Mouse (Mus musculus): ENCODE data around the gene Slc22a14. TPM values are rescaled to one million over a fixed set of nuclear protein-coding genes. Genes with fewer than 3 reads are reported as not detected.

Gene Slc22a14
- polyA plus RNA-seq, 1 experiment from 2014 or later, result not detected

GRCm38 (mm10) chr9:119138836-119139235 is 226.5 kb downstream of the Slc22a14 start:
- H3K9me3 ChIP-seq (ENCODE audit: control insufficient read depth, low read length), result no peaks in the 10 kb centered on the region
- ATAC-seq (ENCODE audit: insufficient number of reproducible peaks, insufficient read depth, low FRiP score, low read depth), result no peak
- H3K27ac ChIP-seq (replicated peaks in 1 of 2; ENCODE audit: control insufficient read depth in 1 of 2, insufficient read depth in 1 of 2, low read depth in 2 of 2, low read length in 2 of 2), result no peak overlapping the region
- H3K9ac ChIP-seq (ENCODE audit: low read length), result no peak overlapping the region
- no peaks in the 10 kb centered on the region for H3K36me3 ChIP-seq (ENCODE audit: control insufficient read depth, insufficient read depth, low read length)
- no peak overlapping the region for H3K4me2 ChIP-seq (ENCODE audit: low read length)
- no peaks in the 10 kb centered on the region for H3K27me3 ChIP-seq (ENCODE audit: control insufficient read depth, insufficient read depth, low read length)
- no peak overlapping the region for H3K4me3 ChIP-seq (ENCODE audit: control insufficient read depth in 1 of 2, insufficient read depth in 1 of 2, low read depth in 1 of 2, low read length in 2 of 2)
- H3K4me1 ChIP-seq (ENCODE audit: control insufficient read depth in 2 of 2, insufficient read depth in 2 of 2, low read length in 2 of 2), result peaks cover 0 to 6% of the 10 kb centered on the region in 2 experiments; a peak in 1 of 4 replicates
- WGBS, result 94% methylated on average over 2 of the region's 2 CpGs

DNA sequence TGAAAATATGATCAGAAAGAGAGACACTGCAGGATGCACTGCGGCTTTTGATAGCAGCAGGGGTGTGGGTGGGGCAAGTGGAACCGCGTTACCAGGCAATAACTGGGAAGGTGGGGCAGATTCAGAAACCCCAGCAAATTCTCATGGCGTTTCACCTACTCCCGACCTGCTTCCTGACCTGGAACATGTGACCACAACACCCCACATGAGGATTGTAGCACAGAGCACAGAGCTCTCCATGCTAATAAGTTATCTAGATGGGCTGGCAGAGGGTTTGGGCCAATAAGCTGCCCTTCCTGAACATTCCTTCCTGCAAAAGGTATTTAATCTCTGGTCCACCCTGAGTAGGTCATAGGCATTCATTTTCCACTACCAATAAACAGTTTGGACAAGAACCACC is 234.7 kb downstream of the Slc22a14 start:
- no peak for ATAC-seq (ENCODE audit: insufficient number of reproducible peaks, insufficient read depth, low FRiP score, low read depth)
- H3K9ac ChIP-seq (ENCODE audit: low read length), result no peak overlapping the region
- H3K9me3 ChIP-seq (ENCODE audit: control insufficient read depth, low read length), result no peaks in the 10 kb centered on the region
- H3K4me2 ChIP-seq (ENCODE audit: low read length), result no peak overlapping the region
- no peaks in the 10 kb centered on the region for H3K4me1 ChIP-seq (ENCODE audit: control insufficient read depth in 2 of 2, insufficient read depth in 2 of 2, low read length in 2 of 2)
- H3K27me3 ChIP-seq (ENCODE audit: control insufficient read depth, insufficient read depth, low read length), result no peaks in the 10 kb centered on the region
- H3K27ac ChIP-seq (replicated peaks in 1 of 2; ENCODE audit: control insufficient read depth in 1 of 2, insufficient read depth in 1 of 2, low read depth in 2 of 2, low read length in 2 of 2), result no peak overlapping the region
- H3K4me3 ChIP-seq (ENCODE audit: control insufficient read depth in 1 of 2, insufficient read depth in 1 of 2, low read depth in 1 of 2, low read length in 2 of 2), result no peak overlapping the region
- H3K36me3 ChIP-seq (ENCODE audit: control insufficient read depth, insufficient read depth, low read length), result no peaks in the 10 kb centered on the region
- 56% methylated on average over 5 of the region's 5 CpGs for WGBS

GRCm38 (mm10) chr9:119128436-119129181 is 236.7 kb downstream of the Slc22a14 start:
- ATAC-seq (ENCODE audit: insufficient number of reproducible peaks, insufficient read depth, low FRiP score, low read depth), result no peak
- H3K4me3 ChIP-seq (ENCODE audit: control insufficient read depth in 1 of 2, insufficient read depth in 1 of 2, low read depth in 1 of 2, low read length in 2 of 2), result no peak overlapping the region
- no peak overlapping the region for H3K4me2 ChIP-seq (ENCODE audit: low read length)
- H3K27ac ChIP-seq (replicated peaks in 1 of 2; ENCODE audit: control insufficient read depth in 1 of 2, insufficient read depth in 1 of 2, low read depth in 2 of 2, low read length in 2 of 2), result no peak overlapping the region
- no peaks in the 10 kb centered on the region for H3K4me1 ChIP-seq (ENCODE audit: control insufficient read depth in 2 of 2, insufficient read depth in 2 of 2, low read length in 2 of 2)
- 75% methylated on average over 12 of the region's 12 CpGs for WGBS
- H3K36me3 ChIP-seq (ENCODE audit: control insufficient read depth, insufficient read depth, low read length), result no peaks in the 10 kb centered on the region
- no peaks in the 10 kb centered on the region for H3K27me3 ChIP-seq (ENCODE audit: control insufficient read depth, insufficient read depth, low read length)
- H3K9me3 ChIP-seq (ENCODE audit: control insufficient read depth, low read length), result no peaks in the 10 kb centered on the region
- no peak overlapping the region for H3K9ac ChIP-seq (ENCODE audit: low read length)

DNA sequence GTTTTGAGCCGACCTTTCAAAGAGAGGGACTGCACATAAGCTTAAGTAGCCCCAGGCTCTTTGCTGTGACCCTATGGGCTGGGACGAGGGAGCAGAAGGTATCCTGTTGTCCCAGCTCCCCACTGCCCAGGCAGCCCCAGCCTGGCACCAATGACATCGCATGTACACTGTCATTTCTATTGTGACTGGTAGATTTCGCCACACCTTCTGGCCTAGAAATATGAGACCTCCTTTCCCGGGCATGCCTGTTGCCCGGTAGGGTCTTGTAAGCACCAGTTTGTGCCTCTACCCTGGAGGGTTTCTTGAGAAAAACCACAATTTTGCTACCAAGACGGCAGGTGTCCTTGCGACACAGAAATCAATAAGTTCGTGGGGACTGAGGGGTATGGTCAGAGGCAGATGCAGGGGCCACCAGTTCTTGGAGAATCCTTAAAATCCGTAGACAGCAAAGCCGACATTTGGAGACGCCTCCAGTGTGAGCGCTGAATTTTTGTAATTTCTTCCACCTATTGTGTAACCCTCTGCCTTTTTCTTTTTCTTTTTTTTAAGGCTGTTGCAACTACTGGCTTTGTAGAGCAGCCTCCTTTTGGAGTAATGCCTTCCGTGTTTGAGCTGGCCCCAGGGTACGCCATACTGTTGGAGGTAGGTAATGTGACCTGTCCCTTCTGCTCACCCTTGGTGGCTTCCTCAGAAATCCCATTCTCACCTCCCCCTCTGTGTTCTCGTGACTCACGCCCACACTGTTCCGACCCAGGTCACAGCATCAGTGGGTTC is 242.6 kb downstream of the Slc22a14 start:
- Histone ChIP-seq H3K27ac (replicated peaks in 1 of 2; ENCODE audit: control insufficient read depth in 1 of 2, insufficient read depth in 1 of 2, low read depth in 2 of 2, low read length in 2 of 2) (no peak overlapping the region), H3K4me3 (ENCODE audit: control insufficient read depth in 1 of 2, insufficient read depth in 1 of 2, low read depth in 1 of 2, low read length in 2 of 2) (no peak overlapping the region), H3K4me2 (ENCODE audit: low read length) (no peak overlapping the region), H3K36me3 (ENCODE audit: control insufficient read depth, insufficient read depth, low read length) (no peaks in the 10 kb centered on the region), H3K9ac (ENCODE audit: low read length) (no peak overlapping the region), H3K9me3 (ENCODE audit: control insufficient read depth, low read length) (no peaks in the 10 kb centered on the region), H3K27me3 (ENCODE audit: control insufficient read depth, insufficient read depth, low read length) (no peaks in the 10 kb centered on the region), H3K4me1 (ENCODE audit: control insufficient read depth in 2 of 2, insufficient read depth in 2 of 2, low read length in 2 of 2) (no peaks in the 10 kb centered on the region)
- ATAC-seq (ENCODE audit: insufficient number of reproducible peaks, insufficient read depth, low FRiP score, low read depth), result no peak
- 80% methylated on average over 18 of the region's 18 CpGs for WGBS

DNA sequence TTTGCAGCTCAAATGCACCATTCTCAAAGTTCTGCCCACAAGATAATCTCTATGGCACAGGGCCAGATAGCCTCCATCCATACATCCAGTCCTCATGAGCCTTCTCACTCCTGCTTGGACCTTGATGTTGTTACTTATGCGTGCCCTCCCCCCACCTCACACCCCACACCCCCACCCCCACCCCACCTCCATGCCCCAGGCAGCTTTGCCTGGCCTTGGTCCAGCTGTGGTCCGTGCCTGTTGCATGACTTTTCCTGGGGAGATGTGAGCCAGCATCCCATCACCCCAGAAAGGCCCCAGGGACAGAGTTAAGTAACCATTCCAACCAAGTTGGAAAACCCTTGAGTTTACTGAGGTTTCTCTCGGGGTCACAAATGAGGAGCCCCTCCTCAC is 245.2 kb downstream of the Slc22a14 start:
- Histone ChIP-seq H3K36me3 (ENCODE audit: control insufficient read depth, insufficient read depth, low read length) (no peaks in the 10 kb centered on the region), H3K4me2 (ENCODE audit: low read length) (no peak overlapping the region), H3K9ac (ENCODE audit: low read length) (no peak overlapping the region), H3K27me3 (ENCODE audit: control insufficient read depth, insufficient read depth, low read length) (no peaks in the 10 kb centered on the region), H3K4me3 (ENCODE audit: control insufficient read depth in 1 of 2, insufficient read depth in 1 of 2, low read depth in 1 of 2, low read length in 2 of 2) (no peak overlapping the region), H3K4me1 (ENCODE audit: control insufficient read depth in 2 of 2, insufficient read depth in 2 of 2, low read length in 2 of 2) (no peaks in the 10 kb centered on the region), H3K9me3 (ENCODE audit: control insufficient read depth, low read length) (no peaks in the 10 kb centered on the region), H3K27ac (replicated peaks in 1 of 2; ENCODE audit: control insufficient read depth in 1 of 2, insufficient read depth in 1 of 2, low read depth in 2 of 2, low read length in 2 of 2) (no peak overlapping the region)
- 52% methylated on average over 3 of the region's 3 CpGs for WGBS
- ATAC-seq (ENCODE audit: insufficient number of reproducible peaks, insufficient read depth, low FRiP score, low read depth), result no peak

Other genes with a start within 250 kb of the Slc22a14 start
- 0.32 and 1.00 TPM in 2 replicates for gene Acaa1b, start 208.5 kb downstream of the Slc22a14 start, polyA plus RNA-seq (2014; fragmentation: Nextera tagmentation; extraction: Ambion mirVana)
- not detected in 2 replicates for gene Gm47289, start 206.4 kb downstream of the Slc22a14 start, polyA plus RNA-seq (2014; fragmentation: Nextera tagmentation; extraction: Ambion mirVana)
- gene Slc22a13, start 156.5 kb downstream of the Slc22a14 start, polyA plus RNA-seq (2014; fragmentation: Nextera tagmentation; extraction: Ambion mirVana), result not detected in 2 replicates
- 10.2 and 11.7 TPM in 2 replicates for gene Oxsr1, start 43.1 kb downstream of the Slc22a14 start, polyA plus RNA-seq (2014; fragmentation: Nextera tagmentation; extraction: Ambion mirVana)
- 78.3 and 81.6 TPM in 2 replicates for gene Acaa1a, start 25.9 kb downstream of the Slc22a14 start, polyA plus RNA-seq (2014; fragmentation: Nextera tagmentation; extraction: Ambion mirVana)
- 13.2 and 14.9 TPM in 2 replicates for gene Myd88, start 24.1 kb downstream of the Slc22a14 start, polyA plus RNA-seq (2014; fragmentation: Nextera tagmentation; extraction: Ambion mirVana)
- 1.2 and 2.0 TPM in 2 replicates for gene Xylb, start 8.2 kb downstream of the Slc22a14 start, polyA plus RNA-seq (2014; fragmentation: Nextera tagmentation; extraction: Ambion mirVana)
- 18.5 and 21.6 TPM in 2 replicates for gene Acvr2b, start 36.6 kb upstream of the Slc22a14 start, polyA plus RNA-seq (2014; fragmentation: Nextera tagmentation; extraction: Ambion mirVana)
- gene Exog, start 79.4 kb upstream of the Slc22a14 start, polyA plus RNA-seq (2014; fragmentation: Nextera tagmentation; extraction: Ambion mirVana), result 9.5 and 9.7 TPM in 2 replicates
- gene Scn5a, start 213.5 kb upstream of the Slc22a14 start, polyA plus RNA-seq (2014; fragmentation: Nextera tagmentation; extraction: Ambion mirVana), result 7.9 and 10.0 TPM in 2 replicates

Measured in heart, embryonic 14.5 days (tissue).